Mouse (Mus musculus): ENCODE data around the gene St6gal1. TPM values are rescaled to one million over a fixed set of nuclear protein-coding genes. Genes with fewer than 3 reads are reported as not detected.

Gene St6gal1
- total RNA-seq (2023) = 1 to 10 TPM; 1.7 to 2.1 TPM

DNA sequence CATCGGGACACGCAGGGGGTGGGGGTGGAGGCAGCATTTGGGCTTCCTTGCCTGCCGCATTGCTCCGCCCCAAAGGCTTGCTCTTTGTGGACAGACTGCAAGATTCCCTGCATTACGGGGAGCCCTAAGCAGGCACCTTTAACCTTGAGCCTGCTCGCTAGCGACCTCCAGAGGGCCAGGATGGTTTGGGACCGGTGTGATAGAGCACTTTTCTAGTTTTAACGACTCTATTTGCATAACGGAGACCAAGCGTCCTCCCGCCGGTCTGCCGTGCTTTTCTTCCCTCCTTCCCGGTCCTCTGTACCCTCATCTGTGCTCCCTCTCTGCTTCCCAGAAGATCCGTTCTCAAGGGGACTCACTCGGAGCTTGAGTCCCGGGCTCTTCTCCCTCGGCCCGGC lies at the start of gene St6gal1:
Gene St6gal1, plus strand, starts transcription at position 70 of the 398 bp plus-strand sequence.

Other genes with a start within 250 kb of the St6gal1 start
- gene Kng2, start 195.3 kb upstream of the St6gal1 start, total RNA-seq (2023) = not detected
- not detected for gene Kng1, start 166.9 kb upstream of the St6gal1 start, total RNA-seq (2023)
- gene Eif4a2, start 117.3 kb upstream of the St6gal1 start, total RNA-seq (2023) = 100 to 1,000 TPM; 483 to 514 TPM
- gene Rfc4, start 97.0 kb upstream of the St6gal1 start, total RNA-seq (2023) = 10 to 100 TPM; 28.1 to 28.5 TPM
- not detected for gene Adipoq, start 78.2 kb upstream of the St6gal1 start, total RNA-seq (2023)
- gene Rtp1, start 204.4 kb downstream of the St6gal1 start, total RNA-seq (2023) = not detected

All from neutrophil, adult 83 days (primary cell).